Mouse (Mus musculus) forebrain, embryonic 10.5 days (tissue): ENCODE measurements at regions not wholly inside any gene's neighbourhood (a gene's known extent, or its start where the extent isn't known, plus 50 kb on each side); places are given as distances from the start of the nearest gene placed in this dataset.

Source experiments
- DNase-seq: peaks from one replicate; pipeline ENCODE4 v3.0.0-alpha.2; 2017; ENCODE audit warnings: low spot score; ENCODE audit errors: extremely low spot score
- H3K27ac ChIP-seq: fragments of 300-500 bp; sonication (generic); 2 replicates; pipeline ENCODE4 v1.5.1; 2016; ENCODE audit warnings: mild to moderate bottlenecking
- H3K27me3 ChIP-seq: fragments of 300-500 bp; sonication (generic); 2 replicates; pipeline ENCODE4 v1.6.1; 2016; ENCODE audit warnings: mild to moderate bottlenecking; ENCODE audit not compliant: poor library complexity, severe bottlenecking
- H3K36me3 ChIP-seq: fragments of 300-500 bp; sonication (generic); replicated peaks from 2 replicates; pipeline ENCODE4 v1.6.1; 2016; ENCODE audit warnings: mild to moderate bottlenecking, moderate library complexity
- H3K4me1 ChIP-seq: fragments of 300-500 bp; sonication (generic); 2 replicates; pipeline ENCODE4 v1.6.1; 2016
- H3K4me3 ChIP-seq: fragments of 300-500 bp; sonication (generic); 2 replicates; pipeline ENCODE4 v1.5.1; 2016; ENCODE audit warnings: mild to moderate bottlenecking, moderate library complexity
- H3K9me3 ChIP-seq: fragments of 300-500 bp; sonication (generic); 2 replicates; pipeline ENCODE4 v1.6.1; 2016; ENCODE audit warnings: mild to moderate bottlenecking, moderate library complexity
- WGBS: fragments of 180-500 bp; shearing (Covaris S2); methylation state at CpG from one replicate; pipeline ENCODE4 v1.1.7; 2016; 5-methylcytosine and 5-hydroxymethylcytosine counted together

GRCm38 (mm10) chr1:184384088-184384823 lies 348.2 kb downstream of the Hlx start:
- no peak overlapping the region for H3K4me3 ChIP-seq
- H3K4me1 ChIP-seq = peaks cover 6% of the 10 kb centered on the region
- no peak overlapping the region for H3K27ac ChIP-seq
- no peaks in the 10 kb centered on the region for H3K27me3 ChIP-seq
- no peak for DNase-seq
- H3K9me3 ChIP-seq = no peaks in the 10 kb centered on the region
- no peaks in the 10 kb centered on the region for H3K36me3 ChIP-seq
- 58% methylated on average over 7 of the region's 7 CpGs for WGBS

GRCm38 (mm10) chr1:184378665-184379064 lies 344.6 kb upstream of the 1700056E22Rik start:
- Histone ChIP-seq H3K9me3 (no peaks in the 10 kb centered on the region), H3K27ac (no peak overlapping the region), H3K4me1 (no peaks in the 10 kb centered on the region), H3K36me3 (no peaks in the 10 kb centered on the region), H3K4me3 (no peak overlapping the region), H3K27me3 (no peaks in the 10 kb centered on the region)
- WGBS = 91% methylated on average over 1 of the region's 1 CpGs
- no peak for DNase-seq

GRCm38 (mm10) chr1:184365026-184365425 lies 330.9 kb upstream of the 1700056E22Rik start:
- DNase-seq = no peak
- H3K4me1 ChIP-seq = no peaks in the 10 kb centered on the region
- H3K9me3 ChIP-seq = no peaks in the 10 kb centered on the region
- H3K27me3 ChIP-seq = no peaks in the 10 kb centered on the region
- H3K27ac ChIP-seq = no peak overlapping the region
- H3K36me3 ChIP-seq = no peaks in the 10 kb centered on the region
- no peak overlapping the region for H3K4me3 ChIP-seq

GRCm38 (mm10) chr1:184358226-184358568 lies 324.1 kb upstream of the 1700056E22Rik start:
- DNase-seq = no peak
- WGBS = 92% methylated on average over 6 of the region's 6 CpGs
- Histone ChIP-seq H3K4me1 (no peaks in the 10 kb centered on the region), H3K27ac (no peak overlapping the region), H3K27me3 (no peaks in the 10 kb centered on the region), H3K9me3 (no peaks in the 10 kb centered on the region), H3K4me3 (no peak overlapping the region), H3K36me3 (no peaks in the 10 kb centered on the region)

GRCm38 (mm10) chr1:184357474-184358225 lies 323.5 kb upstream of the 1700056E22Rik start:
- H3K27ac ChIP-seq = no peak overlapping the region
- no peaks in the 10 kb centered on the region for H3K27me3 ChIP-seq
- WGBS = 82% methylated on average over 4 of the region's 4 CpGs
- DNase-seq = no peak
- H3K36me3 ChIP-seq = no peaks in the 10 kb centered on the region
- no peaks in the 10 kb centered on the region for H3K9me3 ChIP-seq
- no peaks in the 10 kb centered on the region for H3K4me1 ChIP-seq
- no peak overlapping the region for H3K4me3 ChIP-seq

GRCm38 (mm10) chr1:184353832-184354449 lies 319.8 kb upstream of the 1700056E22Rik start:
- 77% methylated on average over 8 of the region's 8 CpGs for WGBS
- no peak for DNase-seq
- no peak overlapping the region for H3K27ac ChIP-seq

GRCm38 (mm10) chr1:184351760-184352159 lies 317.7 kb upstream of the 1700056E22Rik start:
- no peaks in the 10 kb centered on the region for H3K9me3 ChIP-seq
- 83% methylated on average over 5 of the region's 5 CpGs for WGBS
- H3K4me3 ChIP-seq = no peak overlapping the region
- no peak overlapping the region for H3K27ac ChIP-seq
- no peaks in the 10 kb centered on the region for H3K27me3 ChIP-seq
- no peaks in the 10 kb centered on the region for H3K4me1 ChIP-seq
- H3K36me3 ChIP-seq = no peaks in the 10 kb centered on the region
- DNase-seq = no peak

More at GRCm38 (mm10) chr1:184353832-184354449, 319.8 kb upstream of the 1700056E22Rik start:
- H3K4me3 ChIP-seq = no peak overlapping the region
- H3K4me1 ChIP-seq = no peaks in the 10 kb centered on the region
- H3K36me3 ChIP-seq = no peaks in the 10 kb centered on the region
- H3K27me3 ChIP-seq = no peaks in the 10 kb centered on the region
- H3K9me3 ChIP-seq = no peaks in the 10 kb centered on the region

GRCm38 (mm10) chr1:184344829-184345228 lies 310.7 kb upstream of the 1700056E22Rik start:
- no peak overlapping the region for H3K4me3 ChIP-seq
- no peak overlapping the region for H3K27ac ChIP-seq
- no peaks in the 10 kb centered on the region for H3K9me3 ChIP-seq
- H3K27me3 ChIP-seq = no peaks in the 10 kb centered on the region
- H3K36me3 ChIP-seq = no peaks in the 10 kb centered on the region
- DNase-seq = no peak
- WGBS = 75% methylated on average over 2 of the region's 2 CpGs
- no peaks in the 10 kb centered on the region for H3K4me1 ChIP-seq

GRCm38 (mm10) chr1:184335952-184336351 lies 301.9 kb upstream of the 1700056E22Rik start:
- no peaks in the 10 kb centered on the region; the same call in 1 of the 2 replicates for H3K9me3 ChIP-seq
- WGBS = 88% methylated on average over 3 of the region's 3 CpGs
- no peak overlapping the region for H3K27ac ChIP-seq
- H3K36me3 ChIP-seq = no peaks in the 10 kb centered on the region
- no peaks in the 10 kb centered on the region for H3K27me3 ChIP-seq
- DNase-seq = no peak
- no peak overlapping the region for H3K4me3 ChIP-seq
- no peaks in the 10 kb centered on the region; the same call in 1 of the 2 replicates for H3K4me1 ChIP-seq

- no peak overlapping the region for H3K27ac ChIP-seq
- H3K27me3 ChIP-seq = no peaks in the 10 kb centered on the region
- WGBS = 60% methylated on average over 6 of the region's 6 CpGs
Observed at GRCm38 (mm10) chr1:184335281-184335680, 301.2 kb upstream of the 1700056E22Rik start.

GRCm38 (mm10) chr1:184334818-184335217 lies 300.7 kb upstream of the 1700056E22Rik start:
- no peaks in the 10 kb centered on the region for H3K36me3 ChIP-seq
- H3K4me3 ChIP-seq = no peak overlapping the region
- H3K27me3 ChIP-seq = no peaks in the 10 kb centered on the region
- no peaks in the 10 kb centered on the region; the same call in 1 of the 2 replicates for H3K9me3 ChIP-seq
- no peak overlapping the region for H3K27ac ChIP-seq
- no peaks in the 10 kb centered on the region; the same call in 1 of the 2 replicates for H3K4me1 ChIP-seq
- WGBS = 72% methylated on average over 5 of the region's 5 CpGs
- DNase-seq = no peak

More at GRCm38 (mm10) chr1:184335281-184335680, 301.2 kb upstream of the 1700056E22Rik start:
- Histone ChIP-seq H3K4me1 (no peaks in the 10 kb centered on the region; the same call in 1 of the 2 replicates), H3K4me3 (no peak overlapping the region), H3K36me3 (no peaks in the 10 kb centered on the region), H3K9me3 (no peaks in the 10 kb centered on the region; the same call in 1 of the 2 replicates)
- DNase-seq = no peak

- Histone ChIP-seq H3K36me3 (no peaks in the 10 kb centered on the region), H3K9me3 (no peaks in the 10 kb centered on the region; the same call in 1 of the 2 replicates), H3K4me3 (no peak overlapping the region), H3K27me3 (no peaks in the 10 kb centered on the region), H3K4me1 (no peaks in the 10 kb centered on the region; the same call in 1 of the 2 replicates), H3K27ac (no peak overlapping the region)
- 80% methylated on average over 5 of the region's 5 CpGs for WGBS
- no peak for DNase-seq
Observed at GRCm38 (mm10) chr1:184333086-184333485, 299.0 kb upstream of the 1700056E22Rik start.
